Comparison of ENCODE assay signal across 24 mouse cellular contexts in the genomic region with DNA sequence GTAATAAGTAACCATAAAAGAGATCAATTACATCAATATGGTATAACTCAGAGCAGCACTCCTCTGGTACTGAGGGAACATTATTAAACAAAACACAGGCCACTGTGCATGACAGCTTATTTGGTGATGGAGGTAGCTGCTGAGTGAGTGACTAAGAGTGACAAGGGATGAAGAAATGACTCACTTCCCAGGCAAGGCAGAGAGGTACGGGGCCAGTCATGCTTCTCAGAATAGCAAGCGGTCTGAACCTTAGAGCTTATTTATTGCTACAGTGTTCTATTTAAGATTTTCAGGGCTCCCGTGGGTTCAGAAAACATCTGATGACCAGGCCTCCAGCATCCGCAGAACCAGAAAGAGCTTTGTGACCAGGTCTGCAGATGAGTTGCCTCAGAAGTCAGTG. TPM values are rescaled to one million over a fixed set of nuclear protein-coding genes. Genes with fewer than 3 reads are reported as not detected.
DNase-seq lines count a peak whose midpoint lies in the region; ATAC-seq and TF ChIP-seq lines count a peak whose summit lies in the region.
"Had no signal": no experiment of that assay in that cellular context is flagged by ENCODE, and none has a peak within 500 bp of the region (broad histone marks: within the 10 kb centered on the region; RNA-seq: fewer than 3 reads in every experiment).

No protein-coding gene starts in this region.

- TF ChIP-seq POLR2A in CH12.LX (IDR thresholded peaks at IDR 0.05; ENCODE audit: low read depth, low read length) = no peak
- no peak for TF ChIP-seq POLR2A in embryonic fibroblast, embryonic 13.5 days (IDR thresholded peaks at IDR 0.05; ENCODE audit: low read depth, low read length)

- peak overlapping the region; percentile 44; the same call in 1 of the 2 replicates for H3K27ac ChIP-seq in heart, embryonic 12.5 days (ENCODE audit: poor library complexity, severe bottlenecking)
- H3K27ac ChIP-seq in CH12.LX (ENCODE audit: insufficient read depth, low read depth) = no peak overlapping the region
- H3K27ac ChIP-seq in embryonic fibroblast, embryonic 13.5 days (ENCODE audit: insufficient read depth, low read length) = peak overlapping the region; percentile 55; the same call in 1 of the 2 replicates
- H3K27ac ChIP-seq: embryonic facial prominence, embryonic 12.5 days; forebrain, embryonic 12.5 days; heart, embryonic 10.5 days; heart, embryonic 15.5 days; hindbrain, embryonic 13.5 days; hindbrain, postnatal 0 days had no signal

- no peaks in the 10 kb centered on the region for H3K36me3 ChIP-seq in heart, embryonic 12.5 days
- no peaks in the 10 kb centered on the region for H3K36me3 ChIP-seq in CH12.LX (replicated peaks in 1 of 2; ENCODE audit: control insufficient read depth in 1 of 2, insufficient read depth in 1 of 2, low read length in 1 of 2)
- H3K36me3 ChIP-seq: embryonic facial prominence, embryonic 12.5 days; forebrain, embryonic 12.5 days; heart, embryonic 10.5 days; heart, embryonic 15.5 days; hindbrain, embryonic 13.5 days had no signal

- no peak for TF ChIP-seq RAD21 in CH12.LX (IDR thresholded peaks at IDR 0.05; ENCODE audit: low read depth, low read length)

- TF ChIP-seq EP300 in CH12.LX (IDR thresholded peaks at IDR 0.05; ENCODE audit: low read length) = peak; percentile 67; the same call in 1 of the 2 replicates

- no peak for ATAC-seq in heart, embryonic 12.5 days (ENCODE audit: insufficient number of reproducible peaks, low FRiP score)
- ATAC-seq in monocyte, adult 5-6 weeks (replicated peaks; ENCODE audit: insufficient number of reproducible peaks, low FRiP score, low TSS enrichment, poor library complexity, severe bottlenecking) = no peak
- ATAC-seq: CD4-positive, CD25-positive, alpha-beta regulatory T cell, adult 4 months; forebrain, postnatal 0 days; hindbrain, postnatal 0 days had no signal

- no peak overlapping the region for H3K4me2 ChIP-seq in heart, embryonic 12.5 days
- no peak overlapping the region for H3K4me2 ChIP-seq in CH12.LX (ENCODE audit: insufficient read depth, low read depth, poor library complexity, severe bottlenecking)
- H3K4me2 ChIP-seq: embryonic facial prominence, embryonic 12.5 days; forebrain, embryonic 12.5 days; heart, embryonic 15.5 days; hindbrain, embryonic 13.5 days had no signal

- H3K4me1 ChIP-seq in heart, embryonic 12.5 days (replicated peaks) = peaks cover 12% of the 10 kb centered on the region
- H3K4me1 ChIP-seq in CH12.LX (ENCODE audit: control insufficient read depth in 1 of 2, insufficient read depth in 2 of 2) = peaks cover 0 to 8% of the 10 kb centered on the region in 2 experiments; a peak in 2 of 4 replicates
- H3K4me1 ChIP-seq in embryonic fibroblast, embryonic 13.5 days (ENCODE audit: control insufficient read depth, insufficient read depth, low read length) = no peaks in the 10 kb centered on the region
- H3K4me1 ChIP-seq: embryonic facial prominence, embryonic 12.5 days; forebrain, embryonic 12.5 days had no signal

- H3K4me3 ChIP-seq in heart, embryonic 12.5 days = no peak overlapping the region
- no peak overlapping the region for H3K4me3 ChIP-seq in CH12.LX (replicated peaks in 1 of 3; ENCODE audit: low read depth in 2 of 3, low read length in 2 of 3, poor library complexity in 1 of 3)
- no peak overlapping the region for H3K4me3 ChIP-seq in embryonic fibroblast, embryonic 13.5 days (ENCODE audit: insufficient read depth, low read length)
- H3K4me3 ChIP-seq: embryonic facial prominence, embryonic 12.5 days; forebrain, embryonic 12.5 days; heart, embryonic 10.5 days; heart, embryonic 15.5 days; hindbrain, embryonic 13.5 days had no signal

- no peak overlapping the region for H3K9ac ChIP-seq in heart, embryonic 12.5 days
- H3K9ac ChIP-seq in CH12.LX (ENCODE audit: insufficient read depth, low read depth) = no peak overlapping the region
- H3K9ac ChIP-seq: embryonic facial prominence, embryonic 12.5 days; forebrain, embryonic 12.5 days; forebrain, postnatal 0 days; heart, embryonic 15.5 days; hindbrain, embryonic 13.5 days had no signal

- no peak for DNase-seq in heart, adult 8-10 months (ENCODE audit: low spot score)
- peak; percentile 45 for DNase-seq in 3134 (ENCODE audit: extremely low read depth, insufficient read length, low spot score)
- peak; percentile 61 for DNase-seq in CH12.LX (ENCODE audit: extremely low read depth)
- no peak for DNase-seq in gastrocnemius, postnatal 4 days (ENCODE audit: low spot score in 2 of 2)
- DNase-seq: adrenal gland, postnatal 10 days; B cell, adult 2 months; cerebellum, adult 11-12 months; cerebellum, adult 9-10 months; cerebellum, postnatal 25 days; forebrain, postnatal 0 days; gastrocnemius, postnatal 25 days; heart, adult 11 months; heart, postnatal 14 days had no signal

- WGBS in heart, embryonic 12.5 days = 60% methylated on average over 4 of the region's 4 CpGs

- no peaks in the 10 kb centered on the region for H3K27me3 ChIP-seq in heart, embryonic 12.5 days (replicated peaks)
- peaks cover 17% of the 10 kb centered on the region for H3K27me3 ChIP-seq in CH12.LX (replicated peaks)
- H3K27me3 ChIP-seq: embryonic facial prominence, embryonic 12.5 days; forebrain, embryonic 12.5 days; heart, embryonic 15.5 days; hindbrain, embryonic 13.5 days had no signal

- in situ Hi-C loops in CH12.LX (cut with MboI; ENCODE audit: low pct_ligation_motif_present, low pct_unique_long_range_greater_than_20kb, low sequenced_read_pairs) = no loop called here

- H3K9me3 ChIP-seq in heart, embryonic 12.5 days (replicated peaks) = no peaks in the 10 kb centered on the region
- H3K9me3 ChIP-seq in CH12.LX (replicated peaks; ENCODE audit: low read length) = peaks cover 3% of the 10 kb centered on the region
- H3K9me3 ChIP-seq: embryonic facial prominence, embryonic 12.5 days; forebrain, embryonic 12.5 days; heart, embryonic 10.5 days; heart, embryonic 15.5 days; hindbrain, embryonic 13.5 days had no signal

- dilution Hi-C loops in CH12.LX (cut with MboI; ENCODE audit: extremely low pct_ligation_motif_present, extremely low pct_unique_long_range_greater_than_20kb, low sequenced_read_pairs) = no loop called here

- no peaks in the 10 kb centered on the region for H3K79me2 ChIP-seq in CH12.LX (replicated peaks; ENCODE audit: control insufficient read depth, extremely low read depth, insufficient read depth, poor library complexity, severe bottlenecking)

- TF ChIP-seq CTCF in CH12.LX (conservative IDR thresholded peaks at IDR 0.05 in 1 of 2, IDR thresholded peaks at IDR 0.05 in 1 of 2; ENCODE audit: low read depth in 2 of 2, low read length in 2 of 2) = no peak
- no peak for TF ChIP-seq CTCF in embryonic fibroblast, embryonic 13.5 days (IDR thresholded peaks at IDR 0.05; ENCODE audit: borderline replicate concordance, insufficient read depth, low read length)

TF ChIP-seq in CH12.LX, 34 proteins besides CTCF, POLR2A, EP300 and RAD21:
- TF ChIP-seq CHD1 (IDR thresholded peaks at IDR 0.05; ENCODE audit: low read depth, low read length) (no peak), NRF1 (IDR thresholded peaks at IDR 0.05; ENCODE audit: low read depth, low read length) (no peak), MEF2A (IDR thresholded peaks at IDR 0.05; ENCODE audit: borderline replicate concordance, low read depth, low read length) (peak; percentile 93), JUND (conservative IDR thresholded peaks at IDR 0.05; ENCODE audit: low read depth, low read length) (no peak), BHLHE40 (IDR thresholded peaks at IDR 0.05; ENCODE audit: low read depth, low read length) (peak; percentile 59), HCFC1 (IDR thresholded peaks at IDR 0.05; ENCODE audit: low read depth, low read length) (no peak), MAX (IDR thresholded peaks at IDR 0.05; ENCODE audit: low read length) (no peak), IRF4 (IDR thresholded peaks at IDR 0.05; ENCODE audit: low read depth, low read length) (0 out of 2 replicates have a peak, but pooled peaks have one; percentile 18), KAT2A (IDR thresholded peaks at IDR 0.05; ENCODE audit: insufficient replicate concordance, low read length) (no peak), NELFE (IDR thresholded peaks at IDR 0.05; ENCODE audit: low read depth, low read length) (no peak), ETS1 (conservative IDR thresholded peaks at IDR 0.05; ENCODE audit: low read depth, low read length) (peak; percentile 82), JUN (IDR thresholded peaks at IDR 0.05; ENCODE audit: insufficient read depth, low read depth, low read length) (no peak)

RNA-seq across cellular contexts. Expression of a gene that starts 34.3 kb away (rescaled TPM):
- polyA plus RNA-seq in heart, embryonic 12.5 days (2016; fragmentation: Nextera tagmentation; extraction: Ambion mirVana) = 46.5 and 48.2 TPM in 2 replicates
- total RNA-seq in heart, adult 8-10 months (2022) = 10 to 100 TPM; 24.0 to 33.6 (median 30.4) TPM
- total RNA-seq in CH12.LX (2012; rRNA removed) (32.9 and 35.5 TPM in 2 replicates), CH12.LX (2014; rRNA removed) (36.8 and 43.3 TPM in 2 replicates)
- polyA plus RNA-seq in CH12.LX (2012; ENCODE audit: insufficient read length, low read depth) = 35.1 and 41.6 TPM in 2 replicates
- polyA plus RNA-seq in embryonic fibroblast, embryonic 13.5 days (2011; ENCODE audit: insufficient read length, low read depth, missing spikeins) = 15.0 and 18.1 TPM in 2 replicates
- total RNA-seq in monocyte, adult 5-6 weeks (2017) = 3.5 to 4.9 TPM (median 4.6 TPM) in 3 replicates
- 10 to 100 TPM; 20.1 to 21.9 TPM for total RNA-seq in gastrocnemius, postnatal 4 days (2021)

RNA-seq across cellular contexts. Expression of a gene that starts 51.0 kb away (rescaled TPM):
- 13.5 TPM in 2 replicates for polyA plus RNA-seq in heart, embryonic 12.5 days (2016; fragmentation: Nextera tagmentation; extraction: Ambion mirVana)
- total RNA-seq in heart, adult 8-10 months (2022) = 1 to 10 TPM; 3.8 to 8.3 (median 5.3) TPM
- total RNA-seq in CH12.LX (2012; rRNA removed) = 0.17 and 0.30 TPM in 2 replicates
- 0.13 and 0.14 TPM in 2 replicates for total RNA-seq in CH12.LX (2014; rRNA removed)
- 0.15 TPM in 1 of 2 replicates, not detected in the other for polyA plus RNA-seq in CH12.LX (2012; ENCODE audit: insufficient read length, low read depth)
- polyA plus RNA-seq in embryonic fibroblast, embryonic 13.5 days (2011; ENCODE audit: insufficient read length, low read depth, missing spikeins) = not detected in 2 replicates
- total RNA-seq in monocyte, adult 5-6 weeks (2017) = 1.2 TPM in 1 of 3 replicates, not detected in the others
- total RNA-seq in gastrocnemius, postnatal 4 days (2021) = 1 to 10 TPM; 2.2 to 3.4 TPM
- total RNA-seq: MEL had no signal

Comparison
In these comparisons a context has a peak if more than half of its experiments do, and no peak if none do; other contexts are left out.
1. DNase-seq: peak in 3134 (single experiment) and CH12.LX (single experiment); none in heart, adult 8-10 months (single experiment) and gastrocnemius, postnatal 4 days (0 of 2).